Mouse (Mus musculus) neutrophil, adult 65 days (primary cell): ENCODE results near the gene Ascl4. TPM values are rescaled to one million over a fixed set of nuclear protein-coding genes. Genes with fewer than 3 reads are reported as not detected.

Experiments used
- total RNA-seq: library from RNA; stranded (reverse); gene quantifications from 2 replicates; pipeline ENCODE4 v1.2.4, GENCODE M21; 2023

Ascl4 gene
- total RNA-seq = not detected in 2 replicates

GRCm38 (mm10) chr10:85927676-85928445 is at the start of gene Ascl4:
Ascl4 (plus strand) TSS chr10:85927681.

GRCm38 (mm10) chr10:85916498-85917309 is 10.8 kb upstream of the Ascl4 start, which contains the start of gene Prdm4:
Prdm4 (minus strand) TSS chr10:85917142.

GRCm38 (mm10) chr10:85957464-85957950 is 30.0 kb downstream of the Ascl4 start, which contains the start of gene Rtcb:
Rtcb (minus strand) TSS chr10:85957823.

Other genes with a start within 250 kb of the Ascl4 start
- gene Pwp1, start 98.2 kb upstream of the Ascl4 start, total RNA-seq = 30.6 and 41.1 TPM in 2 replicates
- 41.3 and 55.0 TPM in 2 replicates for gene Prdm4, start 10.5 kb upstream of the Ascl4 start, total RNA-seq
- 23.6 and 33.6 TPM in 2 replicates for gene Rtcb, start 30.1 kb downstream of the Ascl4 start, total RNA-seq
- not detected in 2 replicates for gene Bpifc, start 84.2 kb downstream of the Ascl4 start, total RNA-seq
- 26.7 and 32.9 TPM in 2 replicates for gene Fbxo7, start 94.3 kb downstream of the Ascl4 start, total RNA-seq